Mouse (Mus musculus): ENCODE results near the gene Ctnnbl1. TPM values are rescaled to one million over a fixed set of nuclear protein-coding genes. Genes with fewer than 3 reads are reported as not detected.

The Ctnnbl1 gene
- polyA plus RNA-seq, 1 experiment from 2014 or later = 60.9 TPM

DNA sequence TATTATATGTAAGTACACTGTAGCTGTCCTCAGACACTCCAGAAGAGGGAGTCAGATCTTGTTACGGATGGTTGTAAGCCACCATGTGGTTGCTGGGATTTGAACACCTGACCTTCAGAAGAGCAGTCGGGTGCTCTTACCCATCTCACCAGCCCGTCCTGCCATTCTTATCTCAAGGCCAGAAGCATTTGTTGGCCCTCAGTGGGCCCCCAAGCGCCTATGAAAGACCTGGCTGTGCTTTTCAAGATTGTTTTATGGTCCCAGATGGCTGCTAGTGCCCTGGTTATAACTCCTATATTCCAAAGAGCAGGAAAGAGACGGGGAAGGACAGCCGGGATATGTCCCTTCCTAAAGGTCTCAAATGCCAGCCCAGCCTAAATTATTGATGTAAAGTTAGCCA is 118.6 kb downstream of the Ctnnbl1 start:
- ATAC-seq (ENCODE audit: insufficient read depth) (no peak), DNase-seq (no peak)
- H3K9me3 ChIP-seq (ENCODE audit: low read depth, low read length) = no peaks in the 10 kb centered on the region
- H3K4me3 ChIP-seq (ENCODE audit: low read depth, low read length) = no peak overlapping the region
- H3K4me1 ChIP-seq (ENCODE audit: insufficient read depth) = no peaks in the 10 kb centered on the region
- WGBS = 72% methylated on average over 6 of the region's 6 CpGs
- TF ChIP-seq CTCF (IDR thresholded peaks at IDR 0.05; ENCODE audit: low read depth) = no peak
- no peaks in the 10 kb centered on the region for H3K27me3 ChIP-seq (ENCODE audit: insufficient read depth, low read length)
- no peak overlapping the region for H3K27ac ChIP-seq (ENCODE audit: low read depth)
- H3K9ac ChIP-seq = no peak overlapping the region
- H3K4me2 ChIP-seq = no peak overlapping the region
- no peaks in the 10 kb centered on the region for H3K36me3 ChIP-seq (ENCODE audit: insufficient read depth)

DNA sequence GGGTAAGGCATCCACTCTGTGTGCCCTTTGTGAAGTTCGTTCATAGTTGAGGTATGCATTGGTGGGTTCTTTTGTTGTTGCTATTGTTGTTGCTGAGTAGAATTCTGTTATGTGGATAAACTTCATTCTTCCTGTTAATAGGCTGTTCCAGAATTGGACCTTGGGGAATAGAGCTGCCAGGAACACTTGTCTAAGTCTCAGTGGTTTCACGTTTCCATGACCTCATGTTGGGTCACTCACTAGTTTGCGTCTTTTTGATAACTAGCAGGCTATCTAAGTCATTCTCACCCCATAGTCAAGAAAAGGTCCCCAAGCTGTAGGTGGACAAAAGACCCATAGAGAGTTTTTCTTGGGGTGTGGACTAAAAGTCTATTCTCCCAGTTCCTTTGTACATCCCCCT is 120.3 kb downstream of the Ctnnbl1 start:
- Histone ChIP-seq H3K4me3 (ENCODE audit: low read depth, low read length) (no peak overlapping the region), H3K4me2 (no peak overlapping the region), H3K4me1 (ENCODE audit: insufficient read depth) (no peaks in the 10 kb centered on the region), H3K27me3 (ENCODE audit: insufficient read depth, low read length) (no peaks in the 10 kb centered on the region), H3K9ac (no peak overlapping the region), H3K36me3 (ENCODE audit: insufficient read depth) (no peaks in the 10 kb centered on the region), H3K9me3 (ENCODE audit: low read depth, low read length) (no peaks in the 10 kb centered on the region), H3K27ac (ENCODE audit: low read depth) (no peak overlapping the region)
- DNase-seq (no peak), ATAC-seq (ENCODE audit: insufficient read depth) (no peak)
- TF ChIP-seq CTCF (IDR thresholded peaks at IDR 0.05; ENCODE audit: low read depth) = no peak
- WGBS = 61% methylated on average over 3 of the region's 3 CpGs

- WGBS = 74% methylated on average over 7 of the region's 7 CpGs
These were observed 121.1 kb downstream of the Ctnnbl1 start for GRCm38 (mm10) chr2:157858317-157858716.

DNA sequence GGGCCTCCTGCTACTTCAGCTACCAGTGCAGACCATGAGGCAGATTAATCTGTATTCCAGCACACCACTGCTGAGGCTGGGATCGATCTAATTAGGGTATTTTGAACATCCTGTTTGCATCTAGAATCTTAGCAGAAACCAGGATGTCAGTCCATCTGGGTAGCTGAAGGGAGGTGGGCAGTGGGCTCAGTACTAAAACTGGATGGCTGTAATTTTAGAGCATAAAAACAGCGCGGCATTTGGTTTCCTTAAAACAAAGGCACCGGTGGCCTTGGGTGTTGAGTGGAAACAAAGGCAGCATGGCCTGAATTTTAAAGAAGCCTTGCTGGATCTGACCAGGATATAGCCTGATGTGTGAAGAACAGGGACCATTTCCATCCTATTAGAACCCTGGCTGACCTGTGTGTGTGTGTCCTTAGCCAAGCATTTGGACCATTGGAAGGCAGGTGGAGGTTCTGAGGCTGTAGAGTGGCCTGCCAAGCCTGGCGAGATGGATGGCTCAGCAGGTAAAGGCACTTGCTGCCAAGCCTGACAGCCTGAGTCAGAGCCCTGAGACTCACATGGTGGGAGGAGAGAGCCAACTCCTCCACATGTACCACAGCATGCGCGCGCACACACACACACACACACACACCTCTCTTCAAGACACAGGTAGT is 122.0 kb downstream of the Ctnnbl1 start:
- H3K4me2 ChIP-seq = no peak overlapping the region
- H3K4me3 ChIP-seq (ENCODE audit: low read depth, low read length) = no peak overlapping the region
- TF ChIP-seq CTCF (IDR thresholded peaks at IDR 0.05; ENCODE audit: low read depth) = no peak
- no peak overlapping the region for H3K9ac ChIP-seq
- H3K4me1 ChIP-seq (ENCODE audit: insufficient read depth) = no peaks in the 10 kb centered on the region
- no peaks in the 10 kb centered on the region for H3K9me3 ChIP-seq (ENCODE audit: low read depth, low read length)
- no peaks in the 10 kb centered on the region for H3K27me3 ChIP-seq (ENCODE audit: insufficient read depth, low read length)
- H3K36me3 ChIP-seq (ENCODE audit: insufficient read depth) = no peaks in the 10 kb centered on the region
- no peak for ATAC-seq (ENCODE audit: insufficient read depth)
- no peak for DNase-seq
- whole genome bisulfite sequencing = 84% methylated on average over 8 of the region's 8 CpGs
- no peak overlapping the region for H3K27ac ChIP-seq (ENCODE audit: low read depth)

More at GRCm38 (mm10) chr2:157858317-157858716, 121.1 kb downstream of the Ctnnbl1 start:
- H3K27me3 ChIP-seq (ENCODE audit: insufficient read depth, low read length) = no peaks in the 10 kb centered on the region
- no peak for TF ChIP-seq CTCF (IDR thresholded peaks at IDR 0.05; ENCODE audit: low read depth)
- no peak for DNase-seq
- H3K4me3 ChIP-seq (ENCODE audit: low read depth, low read length) = no peak overlapping the region
- ATAC-seq (ENCODE audit: insufficient read depth) = no peak
- H3K4me1 ChIP-seq (ENCODE audit: insufficient read depth) = no peaks in the 10 kb centered on the region
- H3K36me3 ChIP-seq (ENCODE audit: insufficient read depth) = no peaks in the 10 kb centered on the region
- H3K9ac ChIP-seq = no peak overlapping the region
- no peak overlapping the region for H3K4me2 ChIP-seq
- no peak overlapping the region for H3K27ac ChIP-seq (ENCODE audit: low read depth)
- H3K9me3 ChIP-seq (ENCODE audit: low read depth, low read length) = no peaks in the 10 kb centered on the region

DNA sequence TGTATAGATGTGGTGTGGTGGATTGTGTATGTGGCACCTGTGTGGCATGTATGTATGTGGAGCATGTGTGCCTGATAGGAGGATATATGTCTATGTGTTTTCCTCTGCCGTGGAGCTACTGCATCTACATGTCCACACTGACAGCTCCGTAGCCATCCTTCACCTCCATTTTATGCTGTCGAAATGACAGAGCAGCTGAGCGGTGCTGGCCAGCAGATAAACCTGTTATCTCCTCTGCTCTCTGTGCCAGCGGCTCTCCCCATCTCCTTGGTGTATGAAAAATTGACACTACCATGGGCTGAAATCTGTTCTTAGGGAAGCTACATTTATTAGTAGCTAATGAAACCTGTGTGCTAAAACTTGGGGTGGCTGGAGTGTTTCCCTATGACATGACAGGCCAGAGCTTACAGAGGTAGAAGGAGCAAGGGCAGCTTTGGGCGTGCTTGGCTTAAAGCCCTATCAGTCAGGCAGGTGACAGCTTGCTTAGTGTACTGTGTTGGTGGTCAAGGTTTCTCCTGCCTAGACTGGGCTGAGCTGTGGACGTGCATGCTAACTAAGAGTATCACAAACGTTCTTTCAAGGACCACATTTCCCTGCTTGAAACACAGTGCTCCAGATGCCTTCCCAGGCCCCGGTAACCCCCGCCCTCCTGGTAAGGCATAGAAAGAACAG is 124.2 kb downstream of the Ctnnbl1 start:
- no peak overlapping the region for H3K4me2 ChIP-seq
- DNase-seq (no peak), ATAC-seq (ENCODE audit: insufficient read depth) (no peak)
- no peaks in the 10 kb centered on the region for H3K9me3 ChIP-seq (ENCODE audit: low read depth, low read length)
- 56% methylated on average over 10 of the region's 10 CpGs for WGBS
- no peaks in the 10 kb centered on the region for H3K4me1 ChIP-seq (ENCODE audit: insufficient read depth)
- H3K27me3 ChIP-seq (ENCODE audit: insufficient read depth, low read length) = no peaks in the 10 kb centered on the region
- H3K4me3 ChIP-seq (ENCODE audit: low read depth, low read length) = no peak overlapping the region
- H3K36me3 ChIP-seq (ENCODE audit: insufficient read depth) = no peaks in the 10 kb centered on the region
- no peak for TF ChIP-seq CTCF (IDR thresholded peaks at IDR 0.05; ENCODE audit: low read depth)
- no peak overlapping the region for H3K9ac ChIP-seq
- no peak overlapping the region for H3K27ac ChIP-seq (ENCODE audit: low read depth)

DNA sequence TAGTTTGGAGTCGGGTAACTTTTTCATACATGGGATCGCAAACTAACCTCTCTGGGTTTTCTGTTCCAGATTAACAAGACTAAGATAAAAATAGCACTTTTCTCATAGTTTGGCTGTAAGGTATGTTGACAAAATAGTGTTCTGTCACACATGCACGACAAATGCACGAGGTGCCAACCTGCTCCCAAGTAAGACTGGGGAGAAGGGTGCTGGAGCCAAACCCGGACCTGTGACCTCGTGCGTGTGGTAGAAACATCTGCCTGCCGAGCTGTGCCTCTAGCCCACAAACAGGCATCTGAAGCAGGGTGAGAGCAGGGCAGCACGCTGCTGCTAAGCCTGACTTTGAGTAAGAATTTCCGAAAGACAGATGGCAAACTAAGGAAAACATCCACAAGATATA is 125.1 kb downstream of the Ctnnbl1 start:
- no peak overlapping the region for H3K4me3 ChIP-seq (ENCODE audit: low read depth, low read length)
- DNase-seq = no peak
- 72% methylated on average over 10 of the region's 10 CpGs for WGBS

GRCm38 (mm10) chr2:157867126-157867525 is 129.9 kb downstream of the Ctnnbl1 start:
- H3K4me3 ChIP-seq (ENCODE audit: low read depth, low read length) = no peak overlapping the region
- no peaks in the 10 kb centered on the region for H3K4me1 ChIP-seq (ENCODE audit: insufficient read depth)
- no peaks in the 10 kb centered on the region for H3K9me3 ChIP-seq (ENCODE audit: low read depth, low read length)
- ATAC-seq (ENCODE audit: insufficient read depth) = no peak
- H3K27ac ChIP-seq (ENCODE audit: low read depth) = no peak overlapping the region
- H3K4me2 ChIP-seq = no peak overlapping the region
- H3K9ac ChIP-seq = no peak overlapping the region
- TF ChIP-seq CTCF (IDR thresholded peaks at IDR 0.05; ENCODE audit: low read depth) = no peak
- WGBS = 67% methylated on average over 3 of the region's 3 CpGs
- no peak for DNase-seq
- H3K27me3 ChIP-seq (ENCODE audit: insufficient read depth, low read length) = no peaks in the 10 kb centered on the region
- no peaks in the 10 kb centered on the region for H3K36me3 ChIP-seq (ENCODE audit: insufficient read depth)

More for the DNA sequence above, 125.1 kb downstream of the Ctnnbl1 start:
- H3K4me1 ChIP-seq (ENCODE audit: insufficient read depth) = no peaks in the 10 kb centered on the region
- H3K4me2 ChIP-seq = no peak overlapping the region
- no peak overlapping the region for H3K9ac ChIP-seq
- H3K36me3 ChIP-seq (ENCODE audit: insufficient read depth) = no peaks in the 10 kb centered on the region
- no peaks in the 10 kb centered on the region for H3K27me3 ChIP-seq (ENCODE audit: insufficient read depth, low read length)
- no peak for TF ChIP-seq CTCF (IDR thresholded peaks at IDR 0.05; ENCODE audit: low read depth)
- no peak overlapping the region for H3K27ac ChIP-seq (ENCODE audit: low read depth)
- H3K9me3 ChIP-seq (ENCODE audit: low read depth, low read length) = no peaks in the 10 kb centered on the region
- ATAC-seq (ENCODE audit: insufficient read depth) = no peak

All from lung, embryonic 14.5 days (tissue).